Mouse (Mus musculus): Measurements from ENCODE around the gene Cep41. TPM values are rescaled to one million over a fixed set of nuclear protein-coding genes. Genes with fewer than 3 reads are reported as not detected.

Cep41 gene
- total RNA-seq, 1 experiment, result 8.6 TPM

DNA sequence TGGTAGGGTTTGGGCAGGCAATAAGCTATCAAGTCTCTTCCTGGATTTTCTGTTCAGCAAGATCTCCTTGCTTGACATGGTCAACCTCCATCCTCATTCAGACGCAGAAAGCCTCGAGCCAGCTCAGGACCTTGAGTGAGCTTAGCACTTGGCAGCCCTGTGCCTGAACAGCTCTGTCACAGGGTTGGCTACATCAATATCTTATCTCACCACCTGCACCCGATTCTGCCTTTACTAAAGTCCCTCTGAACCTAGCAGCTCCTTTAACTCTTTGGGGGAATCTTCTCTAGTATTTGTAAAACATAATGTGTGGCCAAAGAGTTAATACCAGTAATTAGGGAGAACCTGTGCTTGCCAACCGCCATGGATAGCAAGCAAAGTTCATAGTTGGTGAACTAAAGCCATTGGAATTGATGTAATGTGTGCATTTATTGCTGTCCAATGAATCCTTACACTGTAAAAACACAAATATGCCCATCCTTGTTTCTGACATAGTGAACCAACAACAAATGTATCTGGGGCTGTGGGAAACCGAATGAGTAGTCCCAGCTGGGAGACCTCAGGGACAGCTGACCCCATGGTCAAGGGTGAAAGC is 54.8 kb downstream of the Cep41 start, which contains the start of gene Cpa1:
Gene Cpa1 (plus strand): TSS at position 545 of the 595 bp plus-strand sequence.
- in situ Hi-C loops (cut with MboI; ENCODE audit: low sequenced_read_pairs in 2 of 2, unreplicated experiment in 2 of 2), result no loop called here
- no peak within 1 kb of the TSS for H3K4me3 ChIP-seq (ENCODE audit: insufficient read depth in 1 of 2, low read depth in 1 of 2, low read length in 2 of 2, poor library complexity in 1 of 2, severe bottlenecking in 1 of 2)
- H3K9me3 ChIP-seq (ENCODE audit: control insufficient read depth, insufficient read depth, low read depth, low read length), result no peaks in the 10 kb centered on the region
- no peaks in the 10 kb centered on the region for H3K4me1 ChIP-seq (ENCODE audit: control insufficient read depth in 2 of 2, insufficient read depth in 2 of 2, low read length in 2 of 2, poor library complexity in 1 of 2)
- no peak within 1 kb of the TSS for H3K9ac ChIP-seq (ENCODE audit: insufficient read depth, low read depth, low read length, poor library complexity, severe bottlenecking)
- no peaks in the 10 kb centered on the region for H3K36me3 ChIP-seq (ENCODE audit: control insufficient read depth, insufficient read depth, low read length, poor library complexity, severe bottlenecking)
- no peak within 1 kb of the TSS for H3K27ac ChIP-seq (ENCODE audit: insufficient read depth, low read depth, low read length, poor library complexity, severe bottlenecking)
- no peak for DNase-seq (ENCODE audit: low read depth, low spot score)
- TF ChIP-seq MAFK (IDR thresholded peaks at IDR 0.05; ENCODE audit: insufficient read depth, low read depth, low read length) (no peak), CHD2 (IDR thresholded peaks at IDR 0.05; ENCODE audit: low read depth, low read length) (no peak), HCFC1 (IDR thresholded peaks at IDR 0.05; ENCODE audit: borderline replicate concordance, insufficient read depth, low read length) (no peak), ZNF384 (IDR thresholded peaks at IDR 0.05; ENCODE audit: low read depth, low read length) (no peak), ZC3H11A (IDR thresholded peaks at IDR 0.05; ENCODE audit: borderline replicate concordance, low read depth, low read length) (no peak)

- H3K36me3 ChIP-seq (ENCODE audit: control insufficient read depth, insufficient read depth, low read length, poor library complexity, severe bottlenecking), result no peaks in the 10 kb centered on the region
- no peak for DNase-seq (ENCODE audit: low read depth, low spot score)
- H3K9ac ChIP-seq (ENCODE audit: insufficient read depth, low read depth, low read length, poor library complexity, severe bottlenecking), result no peak overlapping the region
- H3K27ac ChIP-seq (ENCODE audit: insufficient read depth, low read depth, low read length, poor library complexity, severe bottlenecking), result no peak overlapping the region
- TF ChIP-seq CHD2 (IDR thresholded peaks at IDR 0.05; ENCODE audit: low read depth, low read length) (no peak), MAFK (IDR thresholded peaks at IDR 0.05; ENCODE audit: insufficient read depth, low read depth, low read length) (no peak), ZNF384 (IDR thresholded peaks at IDR 0.05; ENCODE audit: low read depth, low read length) (no peak), ZC3H11A (IDR thresholded peaks at IDR 0.05; ENCODE audit: borderline replicate concordance, low read depth, low read length) (no peak), HCFC1 (IDR thresholded peaks at IDR 0.05; ENCODE audit: borderline replicate concordance, insufficient read depth, low read length) (no peak)
- in situ Hi-C loops (cut with MboI; ENCODE audit: low sequenced_read_pairs in 2 of 2, unreplicated experiment in 2 of 2), result no loop called here
- H3K4me3 ChIP-seq (ENCODE audit: insufficient read depth in 1 of 2, low read depth in 1 of 2, low read length in 2 of 2, poor library complexity in 1 of 2, severe bottlenecking in 1 of 2), result no peak overlapping the region
- no peaks in the 10 kb centered on the region for H3K9me3 ChIP-seq (ENCODE audit: control insufficient read depth, insufficient read depth, low read depth, low read length)
- H3K4me1 ChIP-seq (ENCODE audit: control insufficient read depth in 2 of 2, insufficient read depth in 2 of 2, low read length in 2 of 2, poor library complexity in 1 of 2), result no peaks in the 10 kb centered on the region
Observed at GRCm38 (mm10) chr6:30636186-30636842, 57.2 kb downstream of the Cep41 start.

DNA sequence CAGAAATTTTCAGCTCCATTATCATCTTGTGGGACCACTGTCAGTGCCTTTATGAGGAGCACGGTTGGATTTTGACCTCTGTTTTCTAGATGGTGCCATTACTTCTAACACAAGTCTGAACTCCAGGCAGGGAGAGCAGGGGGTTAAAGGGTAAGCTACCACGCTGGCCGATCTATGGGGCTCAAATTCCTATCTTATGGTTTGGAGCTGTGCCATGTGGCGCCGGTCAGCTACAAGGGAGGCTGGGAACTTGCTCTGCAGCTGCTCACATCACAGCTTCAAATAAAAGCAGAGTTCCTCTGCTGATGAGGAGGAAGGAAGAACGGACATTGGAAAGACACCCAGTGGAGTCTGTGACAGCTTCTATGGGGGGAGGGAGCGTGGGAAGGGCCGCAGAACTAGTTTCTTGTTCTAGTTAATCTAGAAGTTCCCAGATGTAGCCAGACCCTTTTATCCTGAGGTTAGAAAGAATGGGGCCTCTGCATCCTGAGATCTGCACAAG is 58.1 kb downstream of the Cep41 start:
- H3K4me3 ChIP-seq (ENCODE audit: insufficient read depth in 1 of 2, low read depth in 1 of 2, low read length in 2 of 2, poor library complexity in 1 of 2, severe bottlenecking in 1 of 2), result no peak overlapping the region
- no peak overlapping the region for H3K27ac ChIP-seq (ENCODE audit: insufficient read depth, low read depth, low read length, poor library complexity, severe bottlenecking)
- no peak overlapping the region for H3K9ac ChIP-seq (ENCODE audit: insufficient read depth, low read depth, low read length, poor library complexity, severe bottlenecking)
- DNase-seq (ENCODE audit: low read depth, low spot score), result no peak
- no peaks in the 10 kb centered on the region for H3K36me3 ChIP-seq (ENCODE audit: control insufficient read depth, insufficient read depth, low read length, poor library complexity, severe bottlenecking)
- H3K4me1 ChIP-seq (ENCODE audit: control insufficient read depth in 2 of 2, insufficient read depth in 2 of 2, low read length in 2 of 2, poor library complexity in 1 of 2), result no peaks in the 10 kb centered on the region
- no peak for TF ChIP-seq CHD2 (IDR thresholded peaks at IDR 0.05; ENCODE audit: low read depth, low read length)
- TF ChIP-seq ZNF384 (IDR thresholded peaks at IDR 0.05; ENCODE audit: low read depth, low read length), result no peak
- TF ChIP-seq HCFC1 (IDR thresholded peaks at IDR 0.05; ENCODE audit: borderline replicate concordance, insufficient read depth, low read length), result no peak
- no peak for TF ChIP-seq ZC3H11A (IDR thresholded peaks at IDR 0.05; ENCODE audit: borderline replicate concordance, low read depth, low read length)
- no peak for TF ChIP-seq MAFK (IDR thresholded peaks at IDR 0.05; ENCODE audit: insufficient read depth, low read depth, low read length)
- no peaks in the 10 kb centered on the region for H3K9me3 ChIP-seq (ENCODE audit: control insufficient read depth, insufficient read depth, low read depth, low read length)
- in situ Hi-C loops (cut with MboI; ENCODE audit: low sequenced_read_pairs in 2 of 2, unreplicated experiment in 2 of 2), result no loop called here

GRCm38 (mm10) chr6:30629989-30630388 is 63.6 kb downstream of the Cep41 start:
- H3K9ac ChIP-seq (ENCODE audit: insufficient read depth, low read depth, low read length, poor library complexity, severe bottlenecking), result no peak overlapping the region
- H3K36me3 ChIP-seq (ENCODE audit: control insufficient read depth, insufficient read depth, low read length, poor library complexity, severe bottlenecking), result no peaks in the 10 kb centered on the region
- no peak for TF ChIP-seq HCFC1 (IDR thresholded peaks at IDR 0.05; ENCODE audit: borderline replicate concordance, insufficient read depth, low read length)
- TF ChIP-seq ZNF384 (IDR thresholded peaks at IDR 0.05; ENCODE audit: low read depth, low read length), result no peak
- TF ChIP-seq CHD2 (IDR thresholded peaks at IDR 0.05; ENCODE audit: low read depth, low read length), result no peak
- no peak for TF ChIP-seq MAFK (IDR thresholded peaks at IDR 0.05; ENCODE audit: insufficient read depth, low read depth, low read length)
- no peak for TF ChIP-seq ZC3H11A (IDR thresholded peaks at IDR 0.05; ENCODE audit: borderline replicate concordance, low read depth, low read length)
- no peak overlapping the region for H3K27ac ChIP-seq (ENCODE audit: insufficient read depth, low read depth, low read length, poor library complexity, severe bottlenecking)
- H3K4me1 ChIP-seq (ENCODE audit: control insufficient read depth in 2 of 2, insufficient read depth in 2 of 2, low read length in 2 of 2, poor library complexity in 1 of 2), result no peaks in the 10 kb centered on the region
- no peaks in the 10 kb centered on the region for H3K9me3 ChIP-seq (ENCODE audit: control insufficient read depth, insufficient read depth, low read depth, low read length)
- in situ Hi-C loops (cut with MboI; ENCODE audit: low sequenced_read_pairs in 2 of 2, unreplicated experiment in 2 of 2), result no loop called here
- no peak for DNase-seq (ENCODE audit: low read depth, low spot score)
- H3K4me3 ChIP-seq (ENCODE audit: insufficient read depth in 1 of 2, low read depth in 1 of 2, low read length in 2 of 2, poor library complexity in 1 of 2, severe bottlenecking in 1 of 2), result no peak overlapping the region

Measured in ES-E14 (cell line).